Mouse (Mus musculus): ENCODE measurements around the gene Gm8947. TPM values are rescaled to one million over a fixed set of nuclear protein-coding genes. Genes with fewer than 3 reads are reported as not detected.

Gm8947 gene
- polyA plus RNA-seq (2015; fragmentation: Illumina TruSeq; extraction: RNeasy Lipid Tissue Mini Kit (QIAGEN cat#74804); ENCODE audit: insufficient read depth, low read depth, low replicate concordance): not detected

DNA sequence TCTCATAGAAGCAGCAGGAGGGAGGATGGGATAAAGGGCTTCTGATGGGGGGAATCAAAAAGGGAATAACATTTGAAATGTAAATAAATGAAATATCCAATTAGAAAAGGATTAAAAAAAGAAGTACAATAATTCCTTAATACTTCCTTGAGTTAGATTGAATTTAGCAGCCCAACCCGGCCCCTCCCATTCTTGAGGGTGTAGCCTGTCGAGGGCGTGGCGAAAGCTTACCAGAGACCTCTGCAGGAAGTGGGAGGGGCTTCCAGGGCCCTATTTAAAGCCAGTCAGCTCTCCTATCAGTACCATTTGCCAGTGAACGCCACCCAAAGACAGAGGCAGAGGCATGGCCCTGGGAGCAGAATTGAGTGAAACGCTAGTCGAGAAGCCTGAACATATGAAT is at the start of gene Gm8947:
Gene Gm8947, plus strand, starts transcription at position 302 of the 400 bp plus-strand sequence.

DNA sequence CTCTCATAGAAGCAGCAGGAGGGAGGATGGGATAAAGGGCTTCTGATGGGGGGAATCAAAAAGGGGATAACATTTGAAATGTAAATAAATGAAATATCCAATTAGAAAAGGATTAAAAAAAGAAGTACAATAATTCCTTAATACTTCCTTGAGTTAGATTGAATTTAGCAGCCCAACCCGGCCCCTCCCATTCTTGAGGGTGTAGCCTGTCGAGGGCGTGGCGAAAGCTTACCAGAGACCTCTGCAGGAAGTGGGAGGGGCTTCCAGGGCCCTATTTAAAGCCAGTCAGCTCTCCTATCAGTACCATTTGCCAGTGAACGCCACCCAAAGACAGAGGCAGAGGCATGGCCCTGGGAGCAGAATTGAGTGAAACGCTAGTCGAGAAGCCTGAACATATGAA is 9.9 kb upstream of the Gm8947 start, which contains the start of gene Gm47985:
Gene Gm47985, plus strand, starts transcription at position 272 of the 400 bp plus-strand sequence.

DNA sequence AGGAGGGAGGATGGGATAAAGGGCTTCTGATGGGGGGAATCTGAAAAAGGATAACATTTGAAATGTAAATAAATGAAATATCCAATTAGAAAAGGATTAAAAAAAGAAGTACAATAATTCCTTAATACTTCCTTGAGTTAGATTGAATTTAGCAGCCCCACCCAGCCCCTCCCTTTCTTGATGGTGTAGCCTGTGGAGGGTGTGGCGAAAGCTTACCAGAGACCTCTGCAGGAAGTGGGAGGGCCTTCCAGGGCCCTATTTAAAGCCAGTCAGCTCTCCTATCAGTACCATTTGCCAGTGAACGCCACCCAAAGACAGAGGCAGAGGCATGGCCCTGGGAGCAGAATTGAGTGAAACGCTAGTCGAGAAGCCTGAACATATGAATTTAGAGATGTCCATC is 5.9 kb downstream of the Gm8947 start, which contains the start of gene Gm47995:
Gene Gm47995, plus strand, starts transcription at position 329 of the 400 bp plus-strand sequence.

DNA sequence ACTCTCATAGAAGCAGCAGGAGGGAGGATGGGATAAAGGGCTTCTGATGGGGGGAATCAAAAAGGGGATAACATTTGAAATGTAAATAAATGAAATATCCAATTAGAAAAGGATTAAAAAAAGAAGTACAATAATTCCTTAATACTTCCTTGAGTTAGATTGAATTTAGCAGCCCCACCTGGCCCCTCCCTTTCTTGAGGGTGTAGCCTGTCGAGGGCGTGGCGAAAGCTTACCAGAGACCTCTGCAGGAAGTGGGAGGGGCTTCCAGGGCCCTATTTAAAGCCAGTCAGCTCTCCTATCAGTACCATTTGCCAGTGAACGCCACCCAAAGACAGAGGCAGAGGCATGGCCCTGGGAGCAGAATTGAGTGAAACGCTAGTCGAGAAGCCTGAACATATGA is 11.6 kb downstream of the Gm8947 start, which contains the start of gene 3110040M04Rik:
Gene 3110040M04Rik, plus strand, starts transcription at position 304 of the 400 bp plus-strand sequence.

DNA sequence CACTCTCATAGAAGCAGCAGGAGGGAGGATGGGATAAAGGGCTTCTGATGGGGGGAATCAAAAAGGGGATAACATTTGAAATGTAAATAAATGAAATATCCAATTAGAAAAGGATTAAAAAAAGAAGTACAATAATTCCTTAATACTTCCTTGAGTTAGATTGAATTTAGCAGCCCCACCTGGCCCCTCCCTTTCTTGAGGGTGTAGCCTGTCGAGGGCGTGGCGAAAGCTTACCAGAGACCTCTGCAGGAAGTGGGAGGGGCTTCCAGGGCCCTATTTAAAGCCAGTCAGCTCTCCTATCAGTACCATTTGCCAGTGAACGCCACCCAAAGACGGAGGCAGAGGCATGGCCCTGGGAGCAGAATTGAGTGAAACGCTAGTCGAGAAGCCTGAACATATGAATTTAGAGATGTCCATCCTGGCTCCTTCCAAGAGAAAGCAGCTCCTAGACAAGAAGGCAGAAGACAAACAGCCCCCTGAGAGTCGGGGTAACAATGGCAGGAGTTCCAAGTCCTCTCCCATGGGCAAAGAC is 17.7 kb downstream of the Gm8947 start, which contains the start of gene Gm47996:
Gene Gm47996, plus strand, starts transcription at position 308 of the 532 bp plus-strand sequence.

Other genes with a start within 250 kb of the Gm8947 start
- 1.3 TPM for gene Hmcn1, start 198.9 kb upstream of the Gm8947 start, polyA plus RNA-seq (2015; fragmentation: Illumina TruSeq; extraction: RNeasy Lipid Tissue Mini Kit (QIAGEN cat#74804); ENCODE audit: insufficient read depth, low read depth, low replicate concordance)
- not detected for gene Gm47985, start 9.8 kb upstream of the Gm8947 start, polyA plus RNA-seq (2015; fragmentation: Illumina TruSeq; extraction: RNeasy Lipid Tissue Mini Kit (QIAGEN cat#74804); ENCODE audit: insufficient read depth, low read depth, low replicate concordance)
- gene Gm47995, start 6.1 kb downstream of the Gm8947 start, polyA plus RNA-seq (2015; fragmentation: Illumina TruSeq; extraction: RNeasy Lipid Tissue Mini Kit (QIAGEN cat#74804); ENCODE audit: insufficient read depth, low read depth, low replicate concordance): not detected
- gene 3110040M04Rik, start 11.7 kb downstream of the Gm8947 start, polyA plus RNA-seq (2015; fragmentation: Illumina TruSeq; extraction: RNeasy Lipid Tissue Mini Kit (QIAGEN cat#74804); ENCODE audit: insufficient read depth, low read depth, low replicate concordance): not detected
- not detected for gene Gm47996, start 17.8 kb downstream of the Gm8947 start, polyA plus RNA-seq (2015; fragmentation: Illumina TruSeq; extraction: RNeasy Lipid Tissue Mini Kit (QIAGEN cat#74804); ENCODE audit: insufficient read depth, low read depth, low replicate concordance)
- gene Ivns1abp, start 152.1 kb downstream of the Gm8947 start, polyA plus RNA-seq (2015; fragmentation: Illumina TruSeq; extraction: RNeasy Lipid Tissue Mini Kit (QIAGEN cat#74804); ENCODE audit: insufficient read depth, low read depth, low replicate concordance): 85.0 TPM
- gene Swt1, start 236.1 kb downstream of the Gm8947 start, polyA plus RNA-seq (2015; fragmentation: Illumina TruSeq; extraction: RNeasy Lipid Tissue Mini Kit (QIAGEN cat#74804); ENCODE audit: insufficient read depth, low read depth, low replicate concordance): 9.3 TPM
- gene Trmt1l, start 236.2 kb downstream of the Gm8947 start, polyA plus RNA-seq (2015; fragmentation: Illumina TruSeq; extraction: RNeasy Lipid Tissue Mini Kit (QIAGEN cat#74804); ENCODE audit: insufficient read depth, low read depth, low replicate concordance): 9.4 TPM

Data from pancreas, adult 10 weeks (tissue).